Mouse (Mus musculus) cerebellum, adult 2 months (tissue): Measurements from ENCODE around the gene Khk.

ENCODE experiments used
- CTCF ChIP-seq: fragments of 200-500 bp; IDR thresholded peaks from 2 replicates; pipeline ENCODE4 v1.5.1; 2011; ENCODE audit warnings: low read depth, mild to moderate bottlenecking, control low read depth, low read length, moderate library complexity, borderline replicate concordance; ENCODE audit not compliant: insufficient read depth
- POLR2A ChIP-seq: fragments of 200-500 bp; IDR thresholded peaks from 2 replicates; pipeline ENCODE4 v1.6.1; 2011; ENCODE audit warnings: low read length, control low read depth, borderline replicate concordance; ENCODE audit not compliant: insufficient read depth

DNA sequence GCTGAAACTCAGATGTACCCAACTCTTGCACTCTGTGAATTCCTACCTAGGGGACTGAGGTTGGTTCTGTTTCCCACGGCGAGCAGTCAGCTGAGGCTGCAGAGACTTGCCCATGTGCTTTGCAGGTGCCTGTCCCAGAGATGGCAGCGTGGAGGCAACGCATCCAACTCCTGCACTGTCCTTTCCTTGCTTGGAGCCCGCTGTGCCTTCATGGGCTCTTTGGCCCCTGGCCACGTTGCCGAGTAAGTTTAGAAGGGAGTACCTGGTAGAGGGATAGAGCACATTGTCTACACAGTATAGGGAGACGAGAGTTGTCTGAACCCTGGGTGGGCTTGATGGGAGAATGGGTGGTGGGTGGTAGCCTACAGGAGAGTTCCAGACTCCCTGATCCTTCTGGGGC, 3.4 kb downstream of the Khk start:
- no peak for TF ChIP-seq CTCF
- TF ChIP-seq POLR2A: no peak
